Mouse (Mus musculus) bone marrow, adult 2 months (tissue): ENCODE measurements around the gene Cxcl1.

Source experiments
- CTCF ChIP-seq: fragments of 200-500 bp; IDR thresholded peaks from 2 replicates; pipeline ENCODE4 v1.5.1; 2011; ENCODE audit warnings: low read length, control low read depth; ENCODE audit not compliant: control insufficient read depth, insufficient read depth
- POLR2A ChIP-seq: fragments of 200-500 bp; IDR thresholded peaks from 2 replicates; pipeline ENCODE4 v1.6.1; 2011; ENCODE audit warnings: low read depth, mild to moderate bottlenecking, control low read depth, low read length, borderline replicate concordance; ENCODE audit not compliant: control insufficient read depth

- TF ChIP-seq CTCF (no peak), POLR2A (no peak)
Measured at GRCm38 (mm10) chr5:90877173-90877512, 13.9 kb upstream of the Cxcl1 start.
